Mouse (Mus musculus) ES-CJ7 (cell line): ENCODE measurements around the gene Olfr577.

ENCODE experiments used
- DNase-seq: peaks from one replicate; pipeline ENCODE4 v3.0.0; 2011; ENCODE audit warnings: low read depth, low spot score

Gene Olfr577

DNA sequence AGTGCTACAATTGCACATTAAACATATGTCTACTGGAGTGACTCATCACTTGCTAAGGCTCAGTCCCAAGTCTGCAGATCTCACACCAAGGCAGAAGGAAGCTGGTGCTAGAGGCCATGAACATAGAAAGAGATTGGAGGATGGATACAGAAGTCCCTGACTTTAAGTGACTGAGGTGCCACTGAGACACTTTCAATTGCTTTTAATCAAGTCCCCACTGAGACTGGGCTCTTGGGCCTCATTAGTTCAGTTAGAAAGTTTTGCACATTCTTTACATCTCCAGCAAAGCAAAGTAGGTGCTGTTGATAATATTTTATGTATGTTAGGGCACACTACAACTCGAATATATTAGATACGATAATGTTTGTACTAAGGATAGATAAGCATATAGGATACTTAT, at the start of gene Olfr577:
TSS of gene Olfr577 (minus strand) at position 101 of the 400 bp plus-strand sequence.
- DNase-seq, result no peak

- no peak for DNase-seq
Observed at GRCm38 (mm10) chr7:102989224-102989623, 13.5 kb upstream of the Olfr577 start, which contains the start of gene Olfr578. Olfr578 (minus strand) TSS chr7:102989324.

DNA sequence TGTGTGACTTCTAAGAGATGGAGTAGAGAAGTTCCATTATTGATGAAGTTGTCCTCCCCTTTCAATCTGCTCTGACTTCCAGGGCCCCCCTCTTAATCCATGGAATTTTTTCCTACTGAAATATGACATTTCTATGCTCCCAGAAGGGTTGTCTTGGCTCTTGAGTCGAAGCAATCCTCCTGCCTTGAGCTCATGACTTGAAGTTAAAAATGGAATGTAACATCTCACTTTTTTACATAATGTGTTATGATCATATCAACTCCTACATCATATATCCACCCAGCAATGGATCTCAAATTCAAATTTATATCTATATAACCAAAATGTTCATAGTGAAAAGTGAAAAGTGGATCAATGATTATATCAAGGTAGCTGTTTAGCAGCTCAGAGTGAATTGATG, 1.3 kb downstream of the Olfr577 start:
- no peak for DNase-seq

GRCm38 (mm10) chr7:102962360-102962759, 13.4 kb downstream of the Olfr577 start, which contains the start of gene Olfr576:
Olfr576 (plus strand) TSS chr7:102962660.
- DNase-seq, result no peak

DNA sequence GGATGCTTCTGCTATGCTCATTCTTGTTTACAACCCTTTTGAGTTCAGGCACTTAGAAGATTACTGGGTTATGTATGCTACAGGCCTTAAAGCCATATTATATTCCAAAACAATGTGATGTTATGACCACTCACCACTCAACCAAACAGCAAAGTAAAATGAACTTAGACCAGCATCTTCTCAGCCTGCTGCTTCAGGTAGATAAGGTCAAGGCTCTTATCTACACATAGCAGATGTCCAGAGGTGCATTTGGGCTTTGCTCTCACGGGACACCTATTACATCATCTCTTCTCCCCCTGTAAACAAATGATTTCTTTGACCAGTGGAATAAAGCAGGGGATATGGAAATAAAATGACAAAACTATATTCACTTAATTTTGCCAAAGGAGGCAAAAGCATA, 17.1 kb downstream of the Olfr577 start, which contains the start of gene Olfr575:
TSS of gene Olfr575 (minus strand) at position 183 of the 400 bp plus-strand sequence.
- DNase-seq, result no peak

DNA sequence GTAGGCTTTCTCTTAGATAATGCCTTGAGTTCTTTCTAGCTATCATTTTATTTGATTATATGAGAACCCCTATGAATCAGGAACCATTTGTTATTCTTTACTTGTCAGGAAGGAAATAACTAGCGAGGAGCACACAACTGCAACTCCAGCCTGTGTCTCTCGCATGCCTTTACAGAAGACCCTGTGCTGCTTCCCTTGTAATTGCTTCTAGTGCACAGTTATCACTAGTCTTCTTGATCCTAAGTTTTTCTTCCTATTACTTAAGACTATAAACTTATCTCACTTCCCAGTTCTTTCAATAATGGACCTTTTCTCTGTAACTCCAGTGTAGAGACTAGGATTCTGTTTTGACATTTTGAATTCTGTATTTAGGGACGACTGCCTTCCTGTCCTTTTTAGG, 17.6 kb downstream of the Olfr577 start:
- DNase-seq, result no peak

DNA sequence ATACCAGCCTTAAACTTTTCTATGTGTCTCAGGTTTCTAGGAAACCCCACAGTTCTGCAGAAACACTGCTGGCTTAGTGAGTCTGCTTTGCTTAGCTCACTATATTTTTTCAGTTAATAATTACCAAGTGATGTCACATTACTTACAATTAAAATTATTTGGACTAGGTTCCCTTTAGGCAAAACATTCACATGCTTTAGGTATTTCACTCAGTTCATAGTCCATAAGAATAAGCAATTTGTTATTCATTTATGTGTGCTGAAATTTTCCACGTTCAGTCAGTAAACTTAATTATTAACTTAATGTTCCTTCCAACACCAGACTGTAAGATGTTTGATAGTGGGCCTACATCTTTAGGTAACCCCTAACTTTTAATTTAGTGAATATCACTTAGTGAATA, 25.0 kb downstream of the Olfr577 start:
- DNase-seq, result no peak

DNA sequence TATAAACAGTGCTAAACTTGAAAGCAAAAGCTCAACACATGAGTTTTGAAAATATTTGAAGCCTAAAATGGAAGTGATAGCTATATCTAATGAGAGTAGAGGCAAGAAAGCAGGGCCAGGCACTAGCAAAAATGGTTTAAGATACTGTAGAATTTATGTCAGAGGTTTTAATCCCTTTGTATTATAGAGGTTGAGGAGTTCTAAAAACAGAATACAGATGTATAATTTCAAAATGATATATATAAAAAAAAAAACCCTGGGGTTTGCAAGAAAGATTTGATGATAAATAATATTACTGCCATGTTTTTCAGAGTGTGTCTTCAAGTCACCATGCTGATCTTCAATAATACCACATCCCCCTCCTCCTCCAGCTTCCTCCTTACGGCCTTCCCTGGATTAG, 27.6 kb downstream of the Olfr577 start, which contains the start of gene Olfr574:
TSS of gene Olfr574 (plus strand) at position 301 of the 400 bp plus-strand sequence.
- DNase-seq, result no peak

DNA sequence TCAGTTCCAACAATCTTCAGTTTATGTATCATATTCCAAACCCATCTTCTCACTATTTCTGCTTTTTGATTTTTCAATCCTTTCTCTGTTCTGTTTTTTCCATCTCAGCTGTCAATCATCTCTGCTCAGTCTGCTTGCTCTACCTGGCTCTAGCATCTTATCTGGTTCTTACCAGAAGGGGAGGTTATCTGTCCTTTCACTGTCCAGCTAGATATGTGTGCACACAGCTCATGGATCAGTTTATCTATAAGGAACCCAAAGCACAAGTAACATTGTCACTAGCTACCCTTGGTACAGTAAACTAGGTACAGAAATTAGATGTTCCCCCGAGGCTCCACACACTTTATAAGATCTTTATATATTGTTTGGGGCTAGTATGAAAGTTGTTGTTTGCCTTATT, 32.3 kb downstream of the Olfr577 start:
- no peak for DNase-seq

DNA sequence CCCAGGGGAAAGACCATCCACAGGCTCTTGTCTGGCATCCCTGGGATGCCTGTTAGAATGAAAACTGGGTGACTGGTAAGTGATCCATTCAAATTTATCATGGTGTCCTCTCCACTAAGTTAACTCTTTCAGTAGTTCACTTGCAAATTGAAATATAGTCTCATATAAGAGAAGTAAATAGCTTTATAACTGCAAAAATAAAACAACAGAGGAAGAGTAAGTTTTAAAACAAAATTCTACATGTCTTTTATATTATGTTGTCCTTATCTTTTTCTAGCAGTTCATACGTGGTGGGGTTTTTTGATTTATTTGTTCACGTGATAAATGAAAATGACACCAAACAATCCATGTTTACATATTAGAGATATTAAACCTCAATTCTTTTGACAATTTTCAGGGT, 33.3 kb downstream of the Olfr577 start, which contains the start of gene Olfr573-ps1:
TSS of gene Olfr573-ps1 (minus strand) at position 101 of the 400 bp plus-strand sequence.
- no peak for DNase-seq

DNA sequence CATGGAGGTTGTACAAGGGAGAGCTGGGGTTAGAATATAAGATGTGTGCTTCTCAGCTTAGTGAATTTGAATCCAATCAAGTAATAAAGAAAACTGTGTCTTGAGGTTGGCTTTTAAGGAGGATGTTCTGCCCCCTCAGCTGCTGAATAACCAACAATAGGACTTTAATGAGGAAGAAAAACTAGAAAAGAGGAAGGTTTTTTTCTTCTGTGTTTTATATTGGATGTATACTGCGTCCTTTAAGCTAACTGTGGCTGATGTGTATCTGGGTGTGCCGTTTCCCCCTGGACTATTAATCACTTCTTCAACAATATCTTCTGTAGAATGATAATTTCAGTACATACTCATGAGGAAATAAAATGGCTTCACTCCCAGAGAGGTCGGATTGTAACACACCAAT, 48.6 kb downstream of the Olfr577 start:
- no peak for DNase-seq

GRCm38 (mm10) chr7:102924109-102924508, 51.6 kb downstream of the Olfr577 start, which contains the start of gene Olfr572:
Olfr572 (plus strand) TSS chr7:102924409.
- no peak for DNase-seq
